Mouse (Mus musculus): ENCODE results near the gene Stx1b. TPM values are rescaled to one million over a fixed set of nuclear protein-coding genes. Genes with fewer than 3 reads are reported as not detected.

Gene Stx1b
- total and polyA plus RNA-seq, 3 experiments, result 0.77 to 3.8 (median 1.1) TPM

DNA sequence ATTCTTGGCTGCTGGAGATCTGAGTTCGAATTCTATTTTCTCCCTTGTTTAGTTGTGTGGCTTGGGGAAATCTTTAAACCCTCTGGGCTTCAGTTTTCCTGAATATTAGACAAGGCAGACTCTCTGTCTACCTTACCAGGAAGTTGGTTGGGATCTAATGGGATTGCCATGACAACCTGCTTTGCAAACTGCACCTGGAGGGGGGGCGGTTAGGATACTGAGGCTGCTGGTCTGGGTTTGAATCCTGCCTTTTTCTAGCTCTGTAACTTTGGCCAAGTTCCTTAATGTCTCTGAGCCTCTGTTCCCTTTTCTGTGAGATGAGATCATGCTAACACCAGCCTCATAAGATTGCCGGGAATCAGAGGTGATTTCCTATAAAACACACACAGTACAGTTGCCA is 1.9 kb downstream of the Stx1b start:
- H3K27ac ChIP-seq, result no peak overlapping the region
- 83% methylated on average over 3 of the region's 3 CpGs for WGBS
- intact Hi-C loops (cut with DNase I), result no loop called here
- H3K4me3 ChIP-seq, result no peak overlapping the region
- no peaks in the 10 kb centered on the region for H3K36me3 ChIP-seq (ENCODE audit: control insufficient read depth, insufficient read depth, low read length)
- H3K27me3 ChIP-seq (ENCODE audit: control insufficient read depth, insufficient read depth, low read length), result no peaks in the 10 kb centered on the region
- no peak for TF ChIP-seq CTCF (IDR thresholded peaks at IDR 0.05)
- TF ChIP-seq POLR2A (IDR thresholded peaks at IDR 0.05; ENCODE audit: insufficient read depth, low read depth, low read length), result no peak
- TF ChIP-seq EP300 (IDR thresholded peaks at IDR 0.05; ENCODE audit: insufficient read depth, low read depth, low read length), result no peak
- H3K9ac ChIP-seq (ENCODE audit: low read depth, low read length), result no peak overlapping the region
- no peaks in the 10 kb centered on the region for H3K79me2 ChIP-seq (replicated peaks; ENCODE audit: control insufficient read depth, insufficient read depth, low read length)
- DNase-seq, result no peak
- H3K4me1 ChIP-seq (ENCODE audit: control insufficient read depth, insufficient read depth, low read length), result no peaks in the 10 kb centered on the region

DNA sequence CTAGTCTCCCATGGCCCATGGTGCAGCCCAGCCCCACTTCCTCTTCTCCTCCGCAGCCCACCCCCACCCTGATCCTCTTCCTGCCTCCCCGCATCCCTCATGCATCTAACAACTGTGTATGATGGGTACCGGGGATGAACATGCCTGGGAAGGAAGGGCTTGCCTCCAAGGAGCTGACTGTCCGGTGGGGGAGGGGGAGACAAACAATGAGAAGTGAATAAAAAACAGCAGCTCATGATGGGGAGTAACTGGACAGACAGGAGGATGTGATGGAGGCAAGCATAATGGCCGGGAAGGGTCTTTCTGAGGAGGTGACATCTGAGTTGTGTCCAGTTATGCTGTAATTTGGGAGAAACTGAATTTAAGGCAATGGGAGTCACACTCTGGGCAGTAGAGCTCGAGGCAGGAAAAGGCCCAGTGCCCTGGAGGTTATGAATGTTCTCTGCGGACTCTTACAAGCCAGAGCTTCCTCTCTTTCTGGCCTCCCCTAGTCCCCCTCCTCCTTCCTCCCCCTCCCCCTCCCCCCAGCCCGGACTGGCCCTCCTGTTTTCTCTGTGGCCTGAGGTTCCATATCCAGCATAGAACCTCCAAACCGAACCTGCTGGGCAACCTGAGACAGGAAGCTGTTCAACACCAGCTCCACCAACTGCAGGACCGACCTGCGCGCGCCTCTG is 3.4 kb downstream of the Stx1b start:
- intact Hi-C loops (cut with DNase I), result no loop called here
- H3K79me2 ChIP-seq (replicated peaks; ENCODE audit: control insufficient read depth, insufficient read depth, low read length), result no peaks in the 10 kb centered on the region
- H3K9ac ChIP-seq (ENCODE audit: low read depth, low read length), result no peak overlapping the region
- no peak overlapping the region for H3K4me3 ChIP-seq
- WGBS, result 54% methylated on average over 13 of the region's 13 CpGs
- TF ChIP-seq POLR2A (IDR thresholded peaks at IDR 0.05; ENCODE audit: insufficient read depth, low read depth, low read length) (no peak), CTCF (IDR thresholded peaks at IDR 0.05) (no peak), EP300 (IDR thresholded peaks at IDR 0.05; ENCODE audit: insufficient read depth, low read depth, low read length) (no peak)
- H3K36me3 ChIP-seq (ENCODE audit: control insufficient read depth, insufficient read depth, low read length), result no peaks in the 10 kb centered on the region
- H3K27me3 ChIP-seq (ENCODE audit: control insufficient read depth, insufficient read depth, low read length), result no peaks in the 10 kb centered on the region
- DNase-seq, result no peak
- H3K4me1 ChIP-seq (ENCODE audit: control insufficient read depth, insufficient read depth, low read length), result no peaks in the 10 kb centered on the region
- no peak overlapping the region for H3K27ac ChIP-seq

DNA sequence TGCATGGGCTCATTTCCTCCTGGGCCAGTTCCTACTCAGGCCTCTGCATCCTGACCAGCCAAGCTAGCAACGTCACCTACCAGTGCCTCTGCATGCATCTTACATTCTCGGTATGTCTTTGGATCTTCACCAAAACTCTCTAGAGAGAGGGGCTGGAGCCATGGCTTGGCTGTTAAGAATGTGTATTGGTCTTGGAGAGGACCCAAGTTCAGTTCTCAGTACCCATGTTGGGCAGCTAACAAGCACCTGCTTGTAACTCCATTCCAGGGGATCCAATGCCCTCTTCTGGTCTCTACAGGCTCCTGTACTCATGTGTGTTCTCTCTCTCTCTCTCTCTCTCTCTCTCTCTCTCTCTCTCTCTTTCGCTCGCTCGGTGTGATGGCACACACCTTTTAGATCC is 6.6 kb downstream of the Stx1b start:
- intact Hi-C loops (cut with DNase I), result loop anchor here (10.0 kb wide), 1 partner anchor 387 kb away; the partner anchor contains the start of gene Cox6a2
- no peak for TF ChIP-seq EP300 (IDR thresholded peaks at IDR 0.05; ENCODE audit: insufficient read depth, low read depth, low read length)
- TF ChIP-seq POLR2A (IDR thresholded peaks at IDR 0.05; ENCODE audit: insufficient read depth, low read depth, low read length), result no peak
- TF ChIP-seq CTCF (IDR thresholded peaks at IDR 0.05), result no peak
- H3K79me2 ChIP-seq (replicated peaks; ENCODE audit: control insufficient read depth, insufficient read depth, low read length), result no peaks in the 10 kb centered on the region
- 81% methylated on average over 5 of the region's 5 CpGs for WGBS
- H3K4me1 ChIP-seq (ENCODE audit: control insufficient read depth, insufficient read depth, low read length), result peaks cover 10% of the 10 kb centered on the region
- no peak overlapping the region for H3K4me3 ChIP-seq
- H3K27me3 ChIP-seq (ENCODE audit: control insufficient read depth, insufficient read depth, low read length), result no peaks in the 10 kb centered on the region
- no peaks in the 10 kb centered on the region for H3K36me3 ChIP-seq (ENCODE audit: control insufficient read depth, insufficient read depth, low read length)
- DNase-seq, result no peak
- H3K27ac ChIP-seq, result no peak overlapping the region
- no peak overlapping the region for H3K9ac ChIP-seq (ENCODE audit: low read depth, low read length)

DNA sequence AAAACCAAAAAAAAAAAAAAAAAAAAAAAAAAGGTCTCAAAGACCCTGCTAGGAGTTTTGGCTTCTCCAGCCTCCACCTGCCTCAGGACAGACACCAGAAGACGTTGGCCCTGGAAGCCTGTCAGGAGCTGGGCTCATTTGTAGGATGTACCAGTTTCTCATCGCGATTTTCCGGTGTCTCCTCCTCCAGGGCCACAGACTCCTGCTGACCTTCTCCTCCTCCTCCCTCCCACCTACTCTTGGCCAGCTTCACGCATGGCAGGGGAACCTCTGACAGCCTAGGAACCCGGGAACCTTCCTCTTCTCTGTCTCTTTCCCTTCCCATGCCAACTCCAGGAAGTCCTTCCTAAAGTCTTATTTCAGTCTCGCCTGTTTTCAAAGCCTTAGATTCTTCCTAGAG is 7.3 kb downstream of the Stx1b start:
- DNase-seq, result no peak
- Histone ChIP-seq H3K27me3 (ENCODE audit: control insufficient read depth, insufficient read depth, low read length) (no peaks in the 10 kb centered on the region), H3K27ac (no peak overlapping the region), H3K4me3 (no peak overlapping the region), H3K79me2 (replicated peaks; ENCODE audit: control insufficient read depth, insufficient read depth, low read length) (no peaks in the 10 kb centered on the region), H3K36me3 (ENCODE audit: control insufficient read depth, insufficient read depth, low read length) (no peaks in the 10 kb centered on the region), H3K9ac (ENCODE audit: low read depth, low read length) (no peak overlapping the region), H3K4me1 (ENCODE audit: control insufficient read depth, insufficient read depth, low read length) (peaks cover 10% of the 10 kb centered on the region)
- intact Hi-C loops (cut with DNase I), result loop anchor here (10.0 kb wide), 1 partner anchor 388 kb away; the partner anchor contains the start of gene Cox6a2
- 64% methylated on average over 7 of the region's 7 CpGs for WGBS
- no peak for TF ChIP-seq EP300 (IDR thresholded peaks at IDR 0.05; ENCODE audit: insufficient read depth, low read depth, low read length)
- no peak for TF ChIP-seq POLR2A (IDR thresholded peaks at IDR 0.05; ENCODE audit: insufficient read depth, low read depth, low read length)
- TF ChIP-seq CTCF (IDR thresholded peaks at IDR 0.05), result no peak

DNA sequence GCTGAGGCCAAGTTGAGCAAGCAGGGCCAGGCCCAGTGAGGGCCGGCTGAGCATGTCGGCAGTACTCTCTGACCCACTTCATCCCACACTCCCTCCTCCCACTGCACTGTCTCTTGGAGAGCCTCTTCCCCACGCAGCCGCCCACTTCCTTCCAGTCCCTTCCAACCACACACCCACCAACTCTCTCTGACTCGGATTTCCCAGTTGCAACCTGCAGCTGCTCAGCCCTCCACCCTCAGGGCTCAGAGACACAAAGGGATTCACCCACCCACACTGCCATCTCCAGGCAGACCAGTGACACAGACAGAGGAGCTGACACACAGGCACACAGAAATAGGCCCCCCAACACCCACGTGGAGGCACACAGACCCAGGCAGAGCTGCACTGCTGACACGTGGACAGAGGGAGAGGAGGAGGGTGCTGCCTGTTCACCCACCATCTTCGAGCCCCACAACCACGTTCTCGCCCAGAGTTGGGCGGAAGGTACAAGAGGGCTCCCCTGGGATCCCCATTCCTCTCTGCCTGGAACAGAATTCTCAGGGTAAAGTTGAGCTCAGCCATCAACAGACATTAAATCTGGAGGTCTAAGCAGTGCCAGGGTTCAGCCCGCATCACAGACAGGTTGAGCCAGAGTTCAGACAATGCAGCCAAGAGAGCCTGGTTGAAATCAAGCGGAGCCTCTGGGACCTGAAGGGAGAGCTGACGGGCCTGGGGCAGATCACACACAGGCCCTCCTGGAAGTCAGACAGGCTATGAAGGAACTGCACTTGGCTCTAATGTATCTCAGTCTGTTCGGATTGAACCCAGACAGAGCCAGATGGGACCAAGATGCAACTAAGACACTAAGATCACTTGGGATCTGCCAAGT is 8.2 kb downstream of the Stx1b start:
- Histone ChIP-seq H3K27me3 (ENCODE audit: control insufficient read depth, insufficient read depth, low read length) (no peaks in the 10 kb centered on the region), H3K27ac (peak overlapping the region; percentile 18), H3K4me3 (no peak overlapping the region), H3K79me2 (replicated peaks; ENCODE audit: control insufficient read depth, insufficient read depth, low read length) (no peaks in the 10 kb centered on the region), H3K9ac (ENCODE audit: low read depth, low read length) (no peak overlapping the region), H3K36me3 (ENCODE audit: control insufficient read depth, insufficient read depth, low read length) (no peaks in the 10 kb centered on the region), H3K4me1 (ENCODE audit: control insufficient read depth, insufficient read depth, low read length) (peaks cover 10% of the 10 kb centered on the region)
- DNase-seq, result peak; percentile 65 to 71
- WGBS, result 45% methylated on average over 15 of the region's 15 CpGs
- TF ChIP-seq EP300 (IDR thresholded peaks at IDR 0.05; ENCODE audit: insufficient read depth, low read depth, low read length) (peak; percentile 30; the same call in 1 of the 2 replicates), POLR2A (IDR thresholded peaks at IDR 0.05; ENCODE audit: insufficient read depth, low read depth, low read length) (no peak), CTCF (IDR thresholded peaks at IDR 0.05) (peak; percentile 59)
- intact Hi-C loops (cut with DNase I), result loop anchor here (1.0 to 10.0 kb wide), 2 partner anchors 26 to 389 kb away; partner anchors contain the start of gene Cox6a2

Measured in heart, adult 2 months (tissue).